Mouse (Mus musculus) thymus, adult 18-20 months (tissue): ENCODE measurements around the gene Ralbp1.
A peak's percentile ranks its signal among the peaks of the same experiment; 100 is the strongest.

Experiments
- DNase-seq, 2 experiments: peaks; one replicate each; pipeline ENCODE4 v3.0.0; 2022; ENCODE audit warnings: mixed read lengths in 2 of 2

Ralbp1 gene

DNA sequence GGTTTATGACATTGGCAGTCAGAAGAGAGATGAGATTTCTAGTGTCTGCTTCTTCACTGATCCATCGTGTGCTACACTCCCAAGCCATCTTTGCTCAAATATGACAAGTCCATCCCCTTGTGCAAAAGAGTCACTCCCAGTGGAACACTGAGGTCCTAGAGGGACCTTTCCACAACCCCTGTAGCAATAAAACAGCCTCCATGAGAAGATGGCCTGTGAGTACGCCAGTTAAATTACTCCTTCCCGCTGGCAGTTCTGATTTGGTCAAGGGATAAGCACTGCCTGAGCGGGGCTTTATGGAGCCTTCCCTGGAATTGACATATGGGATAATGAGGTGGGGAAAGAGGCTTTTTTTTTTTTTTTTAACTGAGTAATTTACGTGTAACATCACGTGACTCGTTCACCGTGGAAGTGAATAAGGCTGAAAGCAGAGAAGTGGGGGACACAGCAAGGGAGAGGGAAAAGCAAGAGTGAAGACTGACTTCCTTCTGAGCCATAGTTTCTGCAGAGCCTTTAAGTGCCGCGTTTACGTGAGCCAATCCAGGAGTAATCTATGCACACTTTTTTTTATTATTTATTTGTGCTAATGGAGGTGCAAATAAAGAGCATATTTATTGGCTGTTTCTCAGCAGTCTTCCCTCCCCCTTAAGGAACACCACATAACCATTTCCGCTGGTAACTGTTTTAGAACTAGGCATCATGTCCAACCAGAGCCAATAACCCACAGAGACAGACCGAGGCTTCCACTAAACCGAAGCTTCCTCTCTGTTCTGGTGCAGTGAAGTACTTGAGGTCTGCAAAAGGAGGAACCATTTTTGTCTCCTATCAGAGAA is at the start of gene Ralbp1:
Gene Ralbp1 (minus strand): TSS at position 102 of the 833 bp plus-strand sequence.
- DNase-seq, result no peak

DNA sequence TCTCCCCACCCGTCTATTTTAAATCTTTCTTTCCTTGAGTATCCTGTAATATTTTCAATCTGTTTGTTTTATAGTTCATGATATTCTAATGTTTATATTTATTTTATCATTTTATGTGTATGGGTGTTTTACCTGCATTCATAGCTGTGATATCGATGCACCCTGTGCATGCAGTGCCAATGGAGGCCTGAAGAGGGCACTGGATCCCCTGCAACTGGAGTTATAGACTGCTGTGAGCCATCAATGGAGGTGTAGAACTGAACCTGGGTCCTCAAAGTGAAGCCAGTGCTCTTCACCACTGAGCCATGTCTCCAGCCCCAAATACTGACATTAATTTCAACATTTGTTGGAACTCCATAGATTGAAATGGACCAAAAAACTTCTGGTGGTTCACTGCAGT is 48.1 kb upstream of the Ralbp1 start:
- DNase-seq, result no peak

GRCm38 (mm10) chr17:65931525-65931924 is 45.9 kb upstream of the Ralbp1 start:
- DNase-seq, result no peak

DNA sequence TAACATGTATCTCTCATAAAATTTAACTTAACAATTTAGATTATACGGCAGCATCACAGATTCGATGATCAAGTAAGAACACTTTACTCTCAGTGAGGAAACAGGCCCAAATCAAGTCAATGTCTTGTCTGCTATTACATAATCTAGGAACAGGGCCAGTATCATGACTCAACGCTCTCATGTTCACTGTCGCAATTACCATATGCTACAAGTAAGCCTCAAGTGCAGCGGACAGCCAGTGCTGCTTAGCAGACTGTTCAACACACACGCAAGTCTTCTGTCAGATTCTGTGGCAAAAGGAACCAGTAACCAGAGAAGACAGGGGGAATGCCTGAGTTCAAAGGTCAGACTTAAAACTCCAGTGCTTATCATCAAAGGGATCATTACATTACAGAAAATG is 45.4 kb upstream of the Ralbp1 start:
- no peak for DNase-seq

DNA sequence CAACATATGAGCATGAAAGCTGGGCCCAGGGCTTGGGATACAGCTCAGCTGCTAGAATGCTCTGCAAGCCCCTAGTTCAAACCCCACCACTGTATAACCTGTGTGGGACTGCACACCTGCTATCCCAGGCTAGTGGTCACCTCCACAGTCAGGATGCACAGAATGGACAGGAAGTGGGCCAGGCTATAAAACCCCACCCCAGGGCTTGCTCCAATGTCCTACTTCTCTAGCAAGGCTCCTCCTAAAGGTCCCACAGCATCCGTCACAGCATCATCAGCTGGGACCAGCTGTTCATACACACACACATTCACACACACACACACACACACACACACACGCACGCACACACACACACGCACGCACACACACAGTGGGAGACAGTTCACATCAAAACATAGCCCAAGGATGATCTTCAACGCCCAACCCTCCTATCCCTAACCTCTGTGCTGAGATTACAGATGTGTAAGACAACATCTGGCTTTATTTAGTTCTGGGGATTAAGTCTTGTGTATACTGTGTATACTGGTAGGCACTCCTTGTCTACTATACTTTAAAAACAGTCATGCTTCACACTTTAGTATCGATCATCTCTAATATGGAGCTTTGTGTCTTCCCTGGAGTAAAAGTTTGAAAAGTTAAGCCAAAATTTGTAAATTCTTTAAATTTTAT is 44.7 kb upstream of the Ralbp1 start:
- no peak for DNase-seq

DNA sequence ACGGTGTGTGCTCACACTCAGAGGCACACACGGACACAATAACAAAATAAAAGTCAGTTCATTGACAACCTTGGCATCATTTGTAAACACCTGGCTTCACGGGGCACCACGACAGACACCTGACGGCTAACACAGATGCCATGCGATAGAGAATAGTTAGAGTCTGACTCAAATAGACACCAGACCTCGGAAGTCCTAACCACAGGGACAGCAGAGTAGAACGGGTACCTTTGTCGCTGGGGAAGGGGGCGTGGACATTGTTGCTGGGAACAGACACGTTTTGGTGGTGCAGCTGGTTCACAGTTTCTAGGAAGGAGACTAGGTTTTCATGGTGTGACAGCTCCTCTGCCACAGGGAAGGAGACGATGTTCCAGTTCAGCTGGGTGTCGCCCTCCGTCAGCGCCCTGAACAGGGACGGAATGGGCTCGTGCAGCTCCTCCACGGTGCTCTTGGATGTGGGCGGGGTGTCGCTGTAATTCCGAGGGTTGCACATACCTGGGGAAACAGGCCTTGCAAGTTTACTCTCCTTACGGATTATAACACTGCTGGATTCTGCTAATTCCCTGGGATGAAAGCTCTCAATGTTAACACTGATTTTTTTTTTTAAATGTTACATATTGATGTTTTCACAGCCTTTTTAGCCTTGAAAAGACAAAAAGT is 43.9 kb upstream of the Ralbp1 start:
- no peak for DNase-seq

- no peak for DNase-seq
These were observed 41.5 kb upstream of the Ralbp1 start for GRCm38 (mm10) chr17:65927077-65927476.

GRCm38 (mm10) chr17:65924218-65924617 is 38.6 kb upstream of the Ralbp1 start:
- no peak for DNase-seq

DNA sequence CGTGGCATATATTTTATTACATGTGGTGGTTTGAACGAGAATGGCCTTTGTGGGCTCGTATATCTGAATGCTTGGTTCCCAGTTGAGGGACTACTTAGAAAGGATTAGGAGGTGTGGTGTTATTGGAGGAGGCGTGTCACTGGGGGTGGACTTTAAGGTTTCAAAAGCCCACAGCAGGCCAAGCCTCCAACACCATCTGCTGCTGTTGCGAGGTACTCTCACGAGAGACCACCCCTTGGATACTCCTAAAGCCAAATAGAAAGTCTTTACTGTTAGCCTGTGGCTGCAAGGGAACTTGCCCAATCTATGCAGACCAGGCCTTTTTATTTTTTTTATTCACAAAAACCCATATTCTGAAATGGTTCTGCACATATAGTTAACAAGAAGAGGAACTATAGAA is 36.4 kb upstream of the Ralbp1 start:
- no peak for DNase-seq

DNA sequence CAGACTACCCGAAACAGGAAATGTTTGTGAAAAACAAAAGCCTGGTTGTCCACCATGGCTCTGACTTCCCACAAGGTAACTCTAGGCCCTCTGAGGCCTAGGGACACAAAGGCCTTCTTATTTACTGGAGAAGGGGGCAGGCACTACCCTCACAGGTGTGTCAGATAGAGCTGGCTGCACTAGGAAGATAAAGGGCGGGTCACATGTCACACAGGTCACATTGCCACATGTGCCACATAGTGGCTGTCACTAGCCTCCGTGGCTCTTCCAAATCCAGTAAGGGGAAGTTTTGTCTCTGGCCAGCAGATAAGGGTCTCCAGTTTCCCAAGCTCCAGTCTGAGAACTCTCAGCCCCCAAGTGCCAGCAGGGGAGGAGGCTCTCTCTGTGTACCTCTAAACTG is 33.6 kb upstream of the Ralbp1 start:
- DNase-seq, result no peak

- DNase-seq, result no peak
These were observed 30.6 kb upstream of the Ralbp1 start for GRCm38 (mm10) chr17:65916135-65916668.

DNA sequence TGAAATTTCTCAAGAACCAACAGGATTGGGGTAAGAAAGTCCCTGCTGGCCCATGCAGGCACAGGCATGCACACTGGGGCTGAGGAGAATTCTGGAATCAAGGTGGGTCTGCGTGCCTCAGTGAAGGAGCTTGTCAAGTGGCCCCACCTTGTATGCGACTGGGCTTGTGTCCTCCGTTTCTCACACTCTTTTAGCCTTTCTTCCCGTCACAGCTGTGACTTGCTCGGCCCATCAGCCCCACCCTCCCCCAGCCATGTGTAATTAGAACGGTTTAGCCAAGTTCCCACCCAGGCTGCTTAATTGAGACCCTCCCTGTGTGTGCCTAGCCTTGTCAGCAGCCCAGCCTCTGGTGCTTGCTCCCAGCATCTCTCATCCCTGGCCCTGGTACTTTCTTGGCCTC is 28.5 kb upstream of the Ralbp1 start:
- DNase-seq, result no peak

DNA sequence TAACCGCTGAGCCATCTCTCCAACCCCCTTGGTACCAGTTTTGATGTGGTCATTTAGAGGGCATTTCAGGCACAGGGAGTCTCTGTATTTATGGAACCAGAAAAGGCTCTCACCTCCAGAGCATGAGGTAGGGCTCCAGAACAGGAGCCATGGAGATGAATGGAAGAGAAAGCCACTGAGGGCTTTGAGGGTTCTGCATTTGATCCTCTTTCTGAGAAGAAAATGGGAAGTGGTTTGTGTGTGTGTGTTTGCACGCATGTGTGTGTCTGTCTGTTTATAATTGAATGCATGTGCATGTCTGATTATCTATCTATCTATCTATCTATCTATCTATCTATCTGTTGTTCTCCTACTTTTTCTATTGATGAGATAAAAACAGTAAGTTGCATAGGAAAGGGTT is 26.6 kb upstream of the Ralbp1 start:
- no peak for DNase-seq

DNA sequence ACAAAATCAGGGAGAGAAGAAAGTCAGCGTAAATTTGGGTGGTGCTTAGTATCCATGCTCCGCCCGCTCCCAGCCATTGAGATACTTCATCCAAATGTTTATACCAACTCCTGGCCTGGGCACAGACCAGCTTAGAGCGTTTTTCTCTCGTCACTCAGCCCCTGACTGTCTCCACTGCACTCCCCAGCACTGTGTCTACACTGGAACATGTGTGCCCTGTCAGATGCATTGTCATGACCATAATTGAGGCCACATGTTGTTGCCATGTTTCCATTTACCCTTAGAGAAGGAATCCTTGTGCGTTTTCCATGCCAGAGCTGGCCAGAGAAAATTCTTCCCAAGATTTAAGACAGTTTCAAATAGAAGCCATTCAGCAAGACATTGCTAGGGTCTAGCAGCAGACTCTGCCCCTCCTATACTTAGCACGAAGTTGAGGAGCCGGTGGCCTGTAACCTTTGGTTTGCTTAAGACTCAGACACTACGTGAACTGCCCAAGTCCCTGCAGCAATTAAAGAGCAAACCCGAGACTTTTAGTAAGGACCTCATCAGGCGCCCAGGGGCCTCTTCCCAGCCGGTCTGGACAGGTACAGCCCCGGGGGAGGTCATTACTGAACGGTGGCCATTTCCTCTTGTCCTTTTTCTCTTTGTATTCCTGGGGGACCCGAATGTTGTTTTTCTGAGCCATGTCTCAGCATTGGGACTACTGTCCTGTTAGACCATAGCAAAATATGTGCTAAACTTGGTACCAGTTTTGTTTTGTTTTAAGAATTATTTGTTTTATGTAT is 25.9 kb upstream of the Ralbp1 start:
- DNase-seq, result no peak

DNA sequence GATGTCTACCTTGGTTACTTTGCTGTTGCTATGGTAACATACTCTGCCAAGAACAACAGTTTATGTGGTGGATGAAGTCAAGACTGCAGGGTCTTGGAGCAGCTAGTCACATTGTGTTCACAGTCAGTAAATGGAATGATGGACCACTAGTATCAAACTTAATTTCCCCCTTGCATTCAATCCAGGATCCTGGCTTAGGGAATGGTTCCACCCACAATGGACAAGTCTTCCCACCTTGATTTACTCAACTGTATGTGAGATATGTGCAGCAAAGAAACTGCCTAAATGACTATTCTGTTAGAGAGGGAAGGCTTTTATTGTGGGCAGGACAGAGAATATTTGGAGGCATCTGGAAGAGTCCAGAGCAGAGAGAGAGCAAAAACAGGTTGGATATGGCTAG is 22.7 kb upstream of the Ralbp1 start:
- no peak for DNase-seq

GRCm38 (mm10) chr17:65906895-65907401 is 21.4 kb upstream of the Ralbp1 start:
- peak in 1 of 2 experiments; percentile 33 for DNase-seq

- no peak for DNase-seq
These were observed 20.8 kb upstream of the Ralbp1 start for GRCm38 (mm10) chr17:65906313-65906894.

DNA sequence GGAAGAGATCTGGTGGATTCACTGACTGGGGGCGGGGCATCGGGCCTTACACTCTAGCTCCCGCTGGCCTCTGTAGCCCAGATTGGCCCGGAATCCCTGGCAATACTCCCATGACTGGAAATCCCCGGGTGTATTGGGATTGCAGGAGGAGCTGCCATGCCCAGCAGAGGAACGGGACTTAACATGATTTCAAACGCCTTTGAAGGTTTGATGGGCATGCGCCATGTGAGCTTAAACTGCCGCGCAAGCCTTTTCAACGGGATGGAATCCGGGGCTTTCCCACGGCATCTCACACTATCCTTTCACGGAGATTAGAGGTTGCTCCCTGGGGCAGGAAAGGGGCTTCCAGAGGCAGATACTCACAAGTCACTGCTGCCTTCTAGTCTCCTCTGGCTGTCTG is 19.6 kb upstream of the Ralbp1 start:
- no peak for DNase-seq

GRCm38 (mm10) chr17:65903826-65904225 is 18.2 kb upstream of the Ralbp1 start:
- DNase-seq, result no peak

GRCm38 (mm10) chr17:65903011-65903410 is 17.4 kb upstream of the Ralbp1 start:
- no peak for DNase-seq

- DNase-seq, result no peak
These were observed 16.7 kb upstream of the Ralbp1 start for GRCm38 (mm10) chr17:65902281-65902680.

GRCm38 (mm10) chr17:65896016-65896415 is 10.4 kb upstream of the Ralbp1 start:
- no peak for DNase-seq
